Mouse (Mus musculus): Measurements from ENCODE around the gene Prps1l3. TPM values are rescaled to one million over a fixed set of nuclear protein-coding genes. Genes with fewer than 3 reads are reported as not detected.

The Prps1l3 gene
- total RNA-seq, 1 experiment from 2014 or later, result 93.7 TPM

- no peak for ATAC-seq (replicated peaks in 1 of 2; ENCODE audit: insufficient read depth in 1 of 2, low FRiP score in 2 of 2, low TSS enrichment in 1 of 2, low read depth in 1 of 2, poor library complexity in 2 of 2, severe bottlenecking in 2 of 2)
These were observed 2.4 kb upstream of the Prps1l3 start for GRCm38 (mm10) chr12:57227776-57228175.

GRCm38 (mm10) chr12:57229703-57230102 lies 509 bp upstream of the Prps1l3 start:
- no peak for ATAC-seq (replicated peaks in 1 of 2; ENCODE audit: insufficient read depth in 1 of 2, low FRiP score in 2 of 2, low TSS enrichment in 1 of 2, low read depth in 1 of 2, poor library complexity in 2 of 2, severe bottlenecking in 2 of 2)

- ATAC-seq (replicated peaks in 1 of 2; ENCODE audit: insufficient read depth in 1 of 2, low FRiP score in 2 of 2, low TSS enrichment in 1 of 2, low read depth in 1 of 2, poor library complexity in 2 of 2, severe bottlenecking in 2 of 2), result 0 out of 4 replicates have a peak, but pooled peaks of 1 of the 2 experiments have one; percentile 22
These were observed 1.1 kb downstream of the Prps1l3 start for GRCm38 (mm10) chr12:57231085-57231875.

GRCm38 (mm10) chr12:57233386-57233785 lies 3.2 kb downstream of the Prps1l3 start:
- no peak for ATAC-seq (replicated peaks in 1 of 2; ENCODE audit: insufficient read depth in 1 of 2, low FRiP score in 2 of 2, low TSS enrichment in 1 of 2, low read depth in 1 of 2, poor library complexity in 2 of 2, severe bottlenecking in 2 of 2)

GRCm38 (mm10) chr12:57243671-57244495 lies 13.7 kb downstream of the Prps1l3 start:
- peak; percentile 53 to 60; a peak in 2 of 4 replicates for ATAC-seq (replicated peaks in 1 of 2; ENCODE audit: insufficient read depth in 1 of 2, low FRiP score in 2 of 2, low TSS enrichment in 1 of 2, low read depth in 1 of 2, poor library complexity in 2 of 2, severe bottlenecking in 2 of 2)

GRCm38 (mm10) chr12:57258572-57258971 lies 28.4 kb downstream of the Prps1l3 start:
- 0 out of 4 replicates have a peak, but pooled peaks of 1 of the 2 experiments have one; percentile 37 for ATAC-seq (replicated peaks in 1 of 2; ENCODE audit: insufficient read depth in 1 of 2, low FRiP score in 2 of 2, low TSS enrichment in 1 of 2, low read depth in 1 of 2, poor library complexity in 2 of 2, severe bottlenecking in 2 of 2)

- ATAC-seq (replicated peaks in 1 of 2; ENCODE audit: insufficient read depth in 1 of 2, low FRiP score in 2 of 2, low TSS enrichment in 1 of 2, low read depth in 1 of 2, poor library complexity in 2 of 2, severe bottlenecking in 2 of 2), result no peak
These were observed 45.2 kb downstream of the Prps1l3 start for GRCm38 (mm10) chr12:57275456-57275855.

GRCm38 (mm10) chr12:57281155-57282114 lies 51.2 kb downstream of the Prps1l3 start:
- ATAC-seq (replicated peaks in 1 of 2; ENCODE audit: insufficient read depth in 1 of 2, low FRiP score in 2 of 2, low TSS enrichment in 1 of 2, low read depth in 1 of 2, poor library complexity in 2 of 2, severe bottlenecking in 2 of 2), result peak in 1 of 2 experiments; percentile 51; a peak in 2 of 4 replicates

- ATAC-seq (replicated peaks in 1 of 2; ENCODE audit: insufficient read depth in 1 of 2, low FRiP score in 2 of 2, low TSS enrichment in 1 of 2, low read depth in 1 of 2, poor library complexity in 2 of 2, severe bottlenecking in 2 of 2), result no peak
These were observed 55.3 kb downstream of the Prps1l3 start for GRCm38 (mm10) chr12:57285303-57286059.

Other genes starting within 250 kb of the Prps1l3 start
- 3.9 and 8.9 TPM in 2 replicates for gene Slc25a21, start 32.9 kb upstream of the Prps1l3 start, total RNA-seq (2017)
- gene Mipol1, start within 50 bp of the Prps1l3 start, total RNA-seq (2017), result 18.7 and 28.4 TPM in 2 replicates